Mouse (Mus musculus) liver, postnatal 0 days (tissue): ENCODE data around the gene Gm20388.

Experiments used
- CTCF ChIP-seq: sonication (generic); IDR thresholded peaks from 2 replicates; pipeline ENCODE4 v1.5.1; 2016; ENCODE audit warnings: antibody characterized with exemption, low read depth
- EP300 ChIP-seq: IDR thresholded peaks from 2 replicates; pipeline ENCODE4 v1.6.1; 2016; ENCODE audit warnings: antibody characterized with exemption, low read depth, mild to moderate bottlenecking

GRCm38 (mm10) chr8:122193521-122193920 lies 2282.9 kb downstream of the Gm20388 start:
- TF ChIP-seq CTCF (no peak), EP300 (no peak)
